Mouse (Mus musculus) midbrain, embryonic 13.5 days (tissue): ENCODE measurements at regions not wholly inside any gene's neighbourhood (a gene's known extent, or its start where the extent isn't known, plus 50 kb on each side); places are given as distances from the start of the nearest gene placed in this dataset.
A peak's percentile ranks its signal among the peaks of the same experiment; 100 is the strongest.
"Not testable (repeated sequence)": the region's sequence is repeated elsewhere in the genome, so short reads cannot be mapped to it uniquely, and the experiment has no call there.

Experiments
- ATAC-seq: fragments of 200-750 bp; cut with Nextera tagmentation; 2 replicates; pipeline ENCODE4 v1.8.0; 2017; ENCODE audit warnings: mild to moderate bottlenecking, moderate TSS enrichment, moderate library complexity
- H3K27ac ChIP-seq: fragments of 300-500 bp; sonication (generic); 2 replicates; pipeline ENCODE4 v1.5.1; 2015; ENCODE audit warnings: inconsistent platforms, mild to moderate bottlenecking, moderate library complexity
- H3K27me3 ChIP-seq: fragments of 300-500 bp; sonication (generic); 2 replicates; pipeline ENCODE4 v1.6.1; 2015; ENCODE audit warnings: mild to moderate bottlenecking, inconsistent platforms
- H3K36me3 ChIP-seq: fragments of 300-500 bp; sonication (generic); 2 replicates; pipeline ENCODE4 v1.6.1; 2015; ENCODE audit warnings: mild to moderate bottlenecking, inconsistent platforms
- H3K4me1 ChIP-seq: fragments of 300-500 bp; sonication (generic); replicated peaks from 2 replicates; pipeline ENCODE4 v1.6.1; 2015; ENCODE audit warnings: inconsistent platforms
- H3K4me2 ChIP-seq: fragments of 300-500 bp; sonication (generic); replicated peaks from 2 replicates; pipeline ENCODE4 v1.6.1; 2015; ENCODE audit warnings: moderate library complexity, mild to moderate bottlenecking, inconsistent platforms
- H3K4me3 ChIP-seq: fragments of 300-500 bp; sonication (generic); replicated peaks from 2 replicates; pipeline ENCODE4 v1.5.1; 2015; ENCODE audit warnings: mild to moderate bottlenecking, inconsistent platforms
- H3K9ac ChIP-seq: fragments of 300-500 bp; sonication (generic); replicated peaks from 2 replicates; pipeline ENCODE4 v1.6.1; 2015; ENCODE audit warnings: mild to moderate bottlenecking, inconsistent platforms
- H3K9me3 ChIP-seq: fragments of 300-500 bp; sonication (generic); 2 replicates; pipeline ENCODE4 v1.6.1; 2016; ENCODE audit warnings: mild to moderate bottlenecking, inconsistent platforms
- WGBS: fragments of 180-500 bp; shearing (Covaris S2); methylation state at CpG from one replicate; pipeline ENCODE4 v1.1.7; 2015; 5-methylcytosine and 5-hydroxymethylcytosine counted together

- Histone ChIP-seq H3K9ac (no peak overlapping the region), H3K4me3 (no peak overlapping the region), H3K4me2 (no peak overlapping the region), H3K27me3 (no peaks in the 10 kb centered on the region), H3K27ac (no peak overlapping the region), H3K9me3 (no peaks in the 10 kb centered on the region), H3K36me3 (no peaks in the 10 kb centered on the region), H3K4me1 (no peaks in the 10 kb centered on the region)
- no peak for ATAC-seq
- 83% methylated on average over 1 of the region's 1 CpGs for WGBS
Measured at GRCm38 (mm10) chr14:102748687-102749086, 233.8 kb downstream of the Kctd12 start.

- Histone ChIP-seq H3K4me1 (no peaks in the 10 kb centered on the region), H3K9me3 (no peaks in the 10 kb centered on the region), H3K27ac (no peak overlapping the region), H3K27me3 (no peaks in the 10 kb centered on the region), H3K9ac (no peak overlapping the region), H3K4me3 (no peak overlapping the region), H3K4me2 (no peak overlapping the region), H3K36me3 (no peaks in the 10 kb centered on the region)
- WGBS: 80% methylated on average over 8 of the region's 8 CpGs
- no peak for ATAC-seq
Measured at GRCm38 (mm10) chr14:102742331-102742730, 240.1 kb downstream of the Kctd12 start.

- no peak overlapping the region for H3K27ac ChIP-seq
- no peaks in the 10 kb centered on the region for H3K4me1 ChIP-seq
- H3K27me3 ChIP-seq: no peaks in the 10 kb centered on the region
- H3K36me3 ChIP-seq: no peaks in the 10 kb centered on the region
- no peak overlapping the region for H3K4me3 ChIP-seq
- ATAC-seq: no peak
- no peaks in the 10 kb centered on the region for H3K9me3 ChIP-seq
- whole genome bisulfite sequencing: 79% methylated on average over 2 of the region's 2 CpGs
- no peak overlapping the region for H3K4me2 ChIP-seq
- no peak overlapping the region for H3K9ac ChIP-seq
Measured at GRCm38 (mm10) chr14:102736656-102737055, 245.8 kb downstream of the Kctd12 start.

- H3K4me3 ChIP-seq, H3K9me3 ChIP-seq, H3K36me3 ChIP-seq, H3K27ac ChIP-seq, H3K9ac ChIP-seq, H3K27me3 ChIP-seq, ATAC-seq, H3K4me1 ChIP-seq, H3K4me2 ChIP-seq: not testable (repeated sequence)
- WGBS: 97% methylated on average over 4 of the region's 4 CpGs
Measured at GRCm38 (mm10) chr14:102733718-102734117, 248.7 kb downstream of the Kctd12 start.

GRCm38 (mm10) chr14:102731746-102732145 lies 250.7 kb downstream of the Kctd12 start:
- no peak for ATAC-seq
- H3K9me3 ChIP-seq: no peaks in the 10 kb centered on the region
- no peaks in the 10 kb centered on the region for H3K36me3 ChIP-seq
- no peaks in the 10 kb centered on the region for H3K27me3 ChIP-seq
- no peak overlapping the region for H3K4me2 ChIP-seq
- H3K27ac ChIP-seq: no peak overlapping the region
- H3K9ac ChIP-seq: no peak overlapping the region
- 75% methylated on average over 5 of the region's 5 CpGs for WGBS
- no peak overlapping the region for H3K4me3 ChIP-seq
- no peaks in the 10 kb centered on the region for H3K4me1 ChIP-seq

GRCm38 (mm10) chr14:102722633-102723032 lies 259.8 kb downstream of the Kctd12 start:
- H3K4me1 ChIP-seq: no peaks in the 10 kb centered on the region

GRCm38 (mm10) chr14:102718558-102718957 lies 263.9 kb downstream of the Kctd12 start:
- Histone ChIP-seq H3K9ac (no peak overlapping the region), H3K9me3 (no peaks in the 10 kb centered on the region), H3K27ac (no peak overlapping the region), H3K4me3 (no peak overlapping the region), H3K27me3 (no peaks in the 10 kb centered on the region), H3K36me3 (no peaks in the 10 kb centered on the region), H3K4me2 (no peak overlapping the region), H3K4me1 (no peaks in the 10 kb centered on the region)
- no peak for ATAC-seq
- WGBS: 81% methylated on average over 2 of the region's 2 CpGs

More at GRCm38 (mm10) chr14:102722633-102723032, 259.8 kb downstream of the Kctd12 start:
- no peak overlapping the region for H3K27ac ChIP-seq
- ATAC-seq: no peak
- no peaks in the 10 kb centered on the region for H3K27me3 ChIP-seq
- H3K4me2 ChIP-seq: no peak overlapping the region
- 70% methylated on average over 2 of the region's 2 CpGs for whole genome bisulfite sequencing
- no peaks in the 10 kb centered on the region for H3K9me3 ChIP-seq
- H3K36me3 ChIP-seq: no peaks in the 10 kb centered on the region
- H3K9ac ChIP-seq: no peak overlapping the region
- H3K4me3 ChIP-seq: no peak overlapping the region

GRCm38 (mm10) chr14:102712600-102712999 lies 269.8 kb downstream of the Kctd12 start:
- no peak overlapping the region for H3K9ac ChIP-seq
- H3K36me3 ChIP-seq: no peaks in the 10 kb centered on the region
- no peak for ATAC-seq
- H3K27ac ChIP-seq: no peak overlapping the region
- no peak overlapping the region for H3K4me2 ChIP-seq
- H3K4me1 ChIP-seq: no peaks in the 10 kb centered on the region
- WGBS: 97% methylated on average over 1 of the region's 1 CpGs
- no peak overlapping the region for H3K4me3 ChIP-seq
- no peaks in the 10 kb centered on the region for H3K27me3 ChIP-seq
- no peaks in the 10 kb centered on the region for H3K9me3 ChIP-seq

GRCm38 (mm10) chr14:102706704-102707336 lies 275.6 kb downstream of the Kctd12 start:
- WGBS: 89% methylated on average over 5 of the region's 5 CpGs
- Histone ChIP-seq H3K4me1 (peaks cover 9% of the 10 kb centered on the region; the same call in 1 of the 2 replicates), H3K9ac (no peak overlapping the region), H3K9me3 (no peaks in the 10 kb centered on the region), H3K4me3 (no peak overlapping the region), H3K27me3 (no peaks in the 10 kb centered on the region), H3K27ac (no peak overlapping the region), H3K36me3 (no peaks in the 10 kb centered on the region), H3K4me2 (no peak overlapping the region)
- ATAC-seq: no peak

GRCm38 (mm10) chr14:102701108-102701507 lies 281.3 kb downstream of the Kctd12 start:
- Histone ChIP-seq H3K27me3 (no peaks in the 10 kb centered on the region), H3K27ac (no peak overlapping the region), H3K4me2 (no peak overlapping the region), H3K9ac (no peak overlapping the region), H3K4me1 (peaks cover 13% of the 10 kb centered on the region; the same call in 1 of the 2 replicates), H3K9me3 (no peaks in the 10 kb centered on the region), H3K36me3 (no peaks in the 10 kb centered on the region), H3K4me3 (no peak overlapping the region)
- ATAC-seq: no peak
- 89% methylated on average over 2 of the region's 2 CpGs for WGBS

GRCm38 (mm10) chr14:102700457-102700856 lies 282.0 kb downstream of the Kctd12 start:
- Histone ChIP-seq H3K27ac (no peak overlapping the region), H3K36me3 (no peaks in the 10 kb centered on the region), H3K4me1 (peaks cover 8% of the 10 kb centered on the region; the same call in 1 of the 2 replicates), H3K9ac (no peak overlapping the region), H3K27me3 (no peaks in the 10 kb centered on the region), H3K9me3 (no peaks in the 10 kb centered on the region), H3K4me2 (no peak overlapping the region), H3K4me3 (no peak overlapping the region)
- 74% methylated on average over 6 of the region's 6 CpGs for WGBS
- no peak for ATAC-seq

- peak; percentile 60; the same call in 1 of the 2 replicates for ATAC-seq
- WGBS: 61% methylated on average over 3 of the region's 3 CpGs
- Histone ChIP-seq H3K4me1 (peaks cover 4% of the 10 kb centered on the region; the same call in 1 of the 2 replicates), H3K4me2 (no peak overlapping the region), H3K9ac (no peak overlapping the region), H3K27ac (no peak overlapping the region), H3K36me3 (no peaks in the 10 kb centered on the region), H3K27me3 (no peaks in the 10 kb centered on the region), H3K4me3 (no peak overlapping the region), H3K9me3 (no peaks in the 10 kb centered on the region)
Measured at GRCm38 (mm10) chr14:102699015-102699414, 283.4 kb downstream of the Kctd12 start.

- H3K4me2 ChIP-seq: no peak overlapping the region
- no peak overlapping the region for H3K4me3 ChIP-seq
- H3K4me1 ChIP-seq: no peaks in the 10 kb centered on the region
- H3K36me3 ChIP-seq: no peaks in the 10 kb centered on the region
- H3K9ac ChIP-seq: no peak overlapping the region
- no peak for ATAC-seq
- no peak overlapping the region for H3K27ac ChIP-seq
- no peaks in the 10 kb centered on the region for H3K9me3 ChIP-seq
- no peaks in the 10 kb centered on the region for H3K27me3 ChIP-seq
- WGBS: 74% methylated on average over 1 of the region's 1 CpGs
Measured at GRCm38 (mm10) chr14:102686791-102687190, 295.6 kb downstream of the Kctd12 start.
